Mouse (Mus musculus) embryo, embryonic 10.5 days (tissue): ENCODE data around the gene Tmem273.
A peak's percentile ranks its signal among the peaks of the same experiment; 100 is the strongest.

ENCODE experiments used
- DNase-seq: peaks from one replicate; pipeline ENCODE4 v3.0.0-alpha.2; 2015; ENCODE audit warnings: low spot score

The Tmem273 gene

DNA sequence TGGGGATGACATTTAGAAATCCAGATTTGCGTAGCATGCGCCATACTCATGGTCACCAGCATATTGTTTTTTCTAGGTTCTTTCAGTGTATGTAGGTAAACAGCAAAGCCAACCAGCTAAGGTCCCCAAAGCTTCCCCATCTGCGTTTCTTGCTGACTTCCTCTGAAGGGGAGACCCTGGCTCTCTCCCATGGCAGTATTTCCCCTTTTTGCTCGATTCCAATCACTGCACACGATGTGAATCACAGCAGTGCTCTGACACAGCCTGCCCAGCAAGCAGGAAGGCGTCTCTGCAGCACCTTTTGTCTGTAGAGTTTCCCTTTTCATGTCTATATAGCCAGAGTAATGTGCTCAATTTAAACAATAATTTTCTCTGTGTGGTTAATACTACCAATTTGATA lies 26.7 kb downstream of the Tmem273 start:
- no peak for DNase-seq

- no peak for DNase-seq
Measured at GRCm38 (mm10) chr14:32814961-32815360, 29.2 kb downstream of the Tmem273 start.

- no peak for DNase-seq
Measured at GRCm38 (mm10) chr14:32816533-32816932, 30.8 kb downstream of the Tmem273 start.

DNA sequence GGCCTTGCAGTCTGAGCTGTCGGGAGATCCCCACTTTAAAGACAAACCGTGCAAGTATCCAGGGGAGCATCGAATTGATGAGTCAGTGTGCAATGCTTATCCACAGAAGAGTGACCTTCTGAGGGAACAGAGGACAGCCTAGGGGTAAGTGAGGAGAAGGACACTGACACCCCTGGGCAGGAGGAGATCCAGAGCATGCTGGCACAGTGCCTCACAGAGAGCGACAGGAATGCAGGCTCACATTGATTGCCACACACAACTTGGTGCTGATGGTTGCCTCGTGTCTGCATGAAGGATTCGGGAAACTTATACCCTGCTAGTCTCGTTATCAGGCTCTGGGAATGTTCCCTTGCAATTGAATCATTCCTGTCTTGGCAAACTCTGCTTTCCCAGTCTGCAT lies 31.5 kb downstream of the Tmem273 start:
- DNase-seq: no peak

GRCm38 (mm10) chr14:32819297-32819696 lies 33.5 kb downstream of the Tmem273 start:
- no peak for DNase-seq

DNA sequence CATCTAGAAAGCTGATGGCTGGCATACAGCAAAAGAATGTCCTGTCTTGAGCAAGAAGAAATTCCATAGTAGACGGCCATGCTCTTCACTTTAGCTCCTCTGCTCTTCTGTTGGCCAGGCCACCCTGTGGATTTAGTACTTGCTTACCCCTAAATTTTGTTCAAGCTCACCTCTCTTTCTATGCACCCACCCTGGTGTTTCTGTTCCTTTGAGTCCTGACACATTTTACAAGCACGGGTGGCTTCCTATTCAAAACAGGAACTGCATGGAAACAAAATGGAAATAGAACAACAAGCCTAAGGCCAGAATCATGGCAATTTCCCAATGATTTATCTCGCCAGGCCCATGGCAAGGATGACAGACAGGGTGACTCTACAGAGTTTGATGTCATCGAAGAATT lies 37.0 kb downstream of the Tmem273 start:
- no peak for DNase-seq

DNA sequence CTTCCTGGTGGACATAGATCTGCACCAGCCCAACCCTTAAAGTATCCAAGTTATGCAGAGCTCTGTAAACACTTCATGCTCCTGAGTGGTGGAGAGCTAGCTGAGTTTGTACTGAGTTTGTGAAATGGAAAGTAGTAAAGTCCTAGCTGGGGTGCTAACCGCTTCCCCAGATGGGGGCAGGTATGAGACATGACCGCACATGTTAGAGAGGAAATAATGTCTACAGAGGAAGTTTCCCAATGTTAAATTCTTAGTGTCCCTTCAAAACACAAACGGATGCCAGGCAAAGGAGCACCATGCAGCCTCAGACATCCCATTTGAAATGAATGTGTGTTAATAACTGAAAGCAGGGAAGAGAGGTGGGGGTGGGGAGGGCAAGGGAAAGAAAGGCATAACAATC lies 38.1 kb downstream of the Tmem273 start:
- DNase-seq: no peak

GRCm38 (mm10) chr14:32824267-32825150 lies 38.7 kb downstream of the Tmem273 start:
- DNase-seq: no peak

DNA sequence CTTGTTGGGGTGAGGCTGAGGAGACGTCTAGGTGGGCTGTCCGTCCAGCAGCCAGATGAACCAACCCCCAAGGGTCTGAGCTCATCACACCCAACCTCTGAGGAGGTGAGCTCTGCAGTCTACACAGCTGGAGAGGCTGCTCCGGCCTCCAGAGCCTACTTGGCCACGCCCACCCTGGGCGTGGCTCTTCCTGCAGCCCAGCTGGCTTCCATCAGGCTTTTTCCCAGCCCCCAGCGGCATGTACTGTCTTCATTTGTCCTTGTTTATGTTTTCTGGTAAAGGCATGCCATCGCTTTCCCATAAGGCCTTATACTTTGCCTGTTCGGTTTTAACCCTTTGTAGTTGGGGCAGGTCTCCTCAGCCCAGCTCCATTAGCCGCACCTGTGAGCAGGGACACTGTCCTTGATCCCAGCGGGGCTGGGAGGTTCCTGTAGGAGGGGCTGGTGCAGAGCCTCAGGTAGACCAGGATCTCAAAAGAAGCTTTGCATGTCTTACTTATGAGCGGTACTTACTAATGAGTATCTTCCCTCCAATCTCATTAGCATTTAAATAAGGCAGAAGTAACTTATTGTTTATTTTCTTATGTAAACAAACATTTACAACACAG lies 39.8 kb downstream of the Tmem273 start:
- DNase-seq: peak; percentile 86

DNA sequence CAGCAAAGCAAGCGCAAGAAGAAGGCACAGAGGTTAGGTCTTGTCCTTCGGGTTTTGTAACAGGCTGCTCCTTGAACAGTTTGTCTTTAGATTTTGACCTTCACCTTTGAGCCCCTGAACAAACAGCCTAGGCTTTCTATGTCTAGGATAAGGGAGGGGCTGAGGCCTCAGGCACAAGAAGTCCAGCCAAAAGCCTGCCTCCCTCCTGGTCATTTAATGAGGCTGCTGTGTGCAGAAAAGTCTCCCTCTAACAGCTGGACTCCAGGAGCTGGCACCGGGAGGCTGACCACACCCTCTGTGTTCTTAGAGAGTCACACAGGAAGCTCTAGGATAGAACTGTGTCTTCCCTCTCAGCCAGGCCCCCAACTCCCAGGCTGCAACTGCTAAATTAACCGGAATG lies 41.4 kb downstream of the Tmem273 start:
- DNase-seq: peak; percentile 8

GRCm38 (mm10) chr14:32827994-32828650 lies 42.4 kb downstream of the Tmem273 start:
- DNase-seq: peak; percentile 10

DNA sequence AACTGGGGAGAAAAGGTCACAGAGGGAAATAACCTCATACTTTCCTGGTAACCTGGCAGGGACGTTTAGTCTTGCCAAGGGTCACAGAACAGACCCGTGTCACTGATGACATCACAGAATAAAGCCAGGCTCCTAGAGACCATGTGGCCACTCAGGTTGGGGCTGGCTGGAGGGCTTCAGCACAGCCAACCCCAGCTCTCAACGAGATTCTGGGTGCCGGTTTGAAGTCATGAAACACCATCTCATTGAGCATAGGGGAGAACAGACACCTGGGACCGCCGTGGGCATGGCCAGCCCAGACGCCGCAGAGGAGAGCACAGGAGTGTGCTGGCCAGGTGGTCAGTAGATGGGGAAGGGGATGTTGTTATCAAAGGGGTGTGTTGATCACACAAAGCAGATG lies 48.1 kb downstream of the Tmem273 start, which contains the start of gene Fam170b:
Fam170b (plus strand) TSS at position 116 of the 400 bp plus-strand sequence.
- no peak for DNase-seq

DNA sequence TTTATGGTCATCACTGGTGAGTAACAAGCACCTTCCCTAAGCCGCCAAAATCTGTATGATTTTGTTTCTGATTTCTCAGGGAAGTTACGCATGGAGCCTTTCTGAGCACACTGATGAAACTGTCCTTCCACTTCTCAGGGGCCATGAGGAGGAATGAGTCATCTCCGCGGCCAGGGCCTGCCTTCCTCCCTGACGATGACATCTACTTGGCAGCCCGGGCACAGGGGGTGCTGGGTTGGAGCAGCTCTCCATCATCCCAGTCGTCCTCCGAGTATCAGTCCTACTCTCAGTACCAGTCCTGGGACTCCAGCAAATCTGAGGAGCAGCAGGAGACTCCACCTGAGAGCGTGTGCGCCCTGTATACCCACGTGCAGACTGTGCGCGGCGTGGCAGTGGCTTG lies 49.4 kb downstream of the Tmem273 start:
- no peak for DNase-seq

DNA sequence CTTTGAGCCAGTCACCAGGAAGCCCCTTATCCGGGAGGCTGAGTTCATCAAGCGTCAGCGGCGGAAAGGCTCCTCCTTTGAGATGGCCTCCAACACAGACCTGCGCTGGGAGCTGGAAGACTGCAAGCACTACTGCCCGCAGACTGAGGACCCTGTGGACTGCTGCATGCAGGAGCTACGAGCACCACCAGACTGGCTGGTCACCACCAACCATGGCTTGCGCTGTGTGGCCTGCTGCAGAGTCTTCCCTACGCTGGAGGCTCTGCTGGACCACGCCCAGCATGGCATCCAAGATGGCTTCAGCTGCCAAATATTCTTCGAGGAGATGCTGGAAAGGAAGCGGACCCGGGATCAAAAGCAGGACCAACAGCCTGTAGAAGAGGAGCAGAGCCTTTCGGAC lies 49.8 kb downstream of the Tmem273 start:
- no peak for DNase-seq

GRCm38 (mm10) chr14:32836191-32836590 lies 50.4 kb downstream of the Tmem273 start:
- no peak for DNase-seq

DNA sequence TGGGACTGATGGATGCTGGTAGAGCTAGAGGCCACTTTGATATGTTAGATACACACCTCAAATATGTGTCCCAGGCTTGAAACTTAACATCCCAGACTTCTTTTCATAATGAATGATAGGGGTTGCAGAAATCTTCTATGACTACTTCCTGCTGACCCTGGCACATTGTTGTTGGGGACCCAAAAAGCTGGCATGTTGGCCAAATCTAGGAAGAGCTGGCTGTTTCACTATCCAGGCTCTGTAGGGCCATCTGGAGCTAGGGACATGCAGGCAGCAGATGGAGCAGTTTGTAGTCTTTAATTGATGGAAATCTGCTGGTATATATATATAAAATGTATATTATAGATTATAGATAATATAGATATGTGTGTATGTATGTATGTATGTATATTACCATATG lies 56.3 kb downstream of the Tmem273 start:
- DNase-seq: no peak

- DNase-seq: no peak
Measured at GRCm38 (mm10) chr14:32854059-32854458, 68.3 kb downstream of the Tmem273 start.

DNA sequence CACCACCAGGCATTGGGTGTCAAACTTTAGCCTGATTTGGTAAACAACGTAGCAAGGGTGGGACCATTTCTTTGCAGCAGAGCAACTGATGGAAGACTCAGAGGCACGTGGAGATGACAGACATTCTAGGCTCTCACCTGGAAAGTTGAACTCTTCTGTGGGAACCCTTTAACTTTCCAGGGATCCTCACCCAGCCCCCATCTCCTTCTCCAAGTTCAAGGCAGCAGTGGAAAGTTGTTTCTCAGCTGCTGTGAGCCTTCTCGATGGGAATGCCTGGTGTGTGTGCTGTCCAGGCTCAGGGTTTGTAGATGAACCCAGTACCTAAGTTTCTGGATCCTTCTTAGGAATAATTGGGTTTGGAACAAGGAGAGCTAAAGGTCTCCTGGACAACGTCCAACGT lies 70.5 kb downstream of the Tmem273 start:
- DNase-seq: no peak

GRCm38 (mm10) chr14:32856681-32857328 lies 71.0 kb downstream of the Tmem273 start, which contains the start of gene Vstm4:
Vstm4 (plus strand) TSS chr14:32856756.
- peak; percentile 70 for DNase-seq

- DNase-seq: no peak
Measured at GRCm38 (mm10) chr14:32858361-32858760, 72.6 kb downstream of the Tmem273 start.

DNA sequence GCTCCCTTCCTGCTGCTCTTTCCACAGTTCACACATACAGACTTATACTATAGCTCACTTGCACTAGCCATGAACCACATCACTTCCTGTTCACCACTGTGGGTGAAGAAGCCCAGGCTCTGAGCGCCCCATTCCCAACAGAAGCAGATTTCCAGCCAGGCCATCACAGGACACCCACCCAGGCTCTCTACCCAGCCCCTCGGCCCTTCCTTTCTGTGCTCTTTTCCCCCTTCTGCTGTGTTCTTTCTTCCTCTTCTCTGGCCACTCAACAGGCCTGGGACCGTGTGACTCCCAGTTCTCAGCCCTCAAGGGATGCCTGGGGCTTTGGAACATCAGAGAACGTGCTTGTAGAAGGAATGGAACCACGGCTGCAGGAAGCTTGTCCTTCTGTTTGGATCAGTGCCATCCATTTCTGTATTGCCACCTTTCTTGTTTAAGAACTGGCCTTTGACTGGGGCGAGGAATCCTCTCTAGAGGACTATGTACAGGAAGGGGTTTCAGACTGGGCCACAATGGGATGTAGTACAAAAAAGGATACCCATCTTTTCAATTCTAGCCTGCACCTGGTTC lies 73.3 kb downstream of the Tmem273 start:
- no peak for DNase-seq
